Mouse (Mus musculus) embryonic fibroblast, embryonic 13.5 days (primary cell): Measurements from ENCODE around the gene Fnbp1. TPM values are rescaled to one million over a fixed set of nuclear protein-coding genes. Genes with fewer than 3 reads are reported as not detected.

Source experiments
- H3K27ac ChIP-seq: 2 replicates; pipeline ENCODE4 v1.5.1; 2012; ENCODE audit warnings: low read length, control low read depth, inconsistent platforms; ENCODE audit not compliant: insufficient read depth
- H3K4me1 ChIP-seq: 2 replicates; pipeline ENCODE4 v1.6.1; 2011; ENCODE audit warnings: low read length; ENCODE audit not compliant: control insufficient read depth, insufficient read depth
- H3K4me3 ChIP-seq: 2 replicates; pipeline ENCODE4 v1.5.1; 2011; ENCODE audit warnings: mild to moderate bottlenecking, control low read depth, low read length; ENCODE audit not compliant: insufficient read depth
- CTCF ChIP-seq: IDR thresholded peaks from 2 replicates; pipeline ENCODE4 v1.5.1; 2011; ENCODE audit warnings: mild to moderate bottlenecking, control low read depth, low read length, moderate library complexity, borderline replicate concordance; ENCODE audit not compliant: insufficient read depth
- POLR2A ChIP-seq: IDR thresholded peaks from 2 replicates; pipeline ENCODE4 v1.6.1; 2011; ENCODE audit warnings: low read depth, mild to moderate bottlenecking, control low read depth, low read length, moderate library complexity
- polyA plus RNA-seq: library from polyadenylated mRNA; stranded (reverse); fragments of >200 nt; gene quantifications from 2 replicates; pipeline ENCODE4 v1.2.4, GENCODE M21; 2011; ENCODE audit warnings: low read depth; ENCODE audit not compliant: missing spikeins, insufficient read length

Fnbp1 gene
- polyA plus RNA-seq, 1 experiment, result 75.6 TPM

DNA sequence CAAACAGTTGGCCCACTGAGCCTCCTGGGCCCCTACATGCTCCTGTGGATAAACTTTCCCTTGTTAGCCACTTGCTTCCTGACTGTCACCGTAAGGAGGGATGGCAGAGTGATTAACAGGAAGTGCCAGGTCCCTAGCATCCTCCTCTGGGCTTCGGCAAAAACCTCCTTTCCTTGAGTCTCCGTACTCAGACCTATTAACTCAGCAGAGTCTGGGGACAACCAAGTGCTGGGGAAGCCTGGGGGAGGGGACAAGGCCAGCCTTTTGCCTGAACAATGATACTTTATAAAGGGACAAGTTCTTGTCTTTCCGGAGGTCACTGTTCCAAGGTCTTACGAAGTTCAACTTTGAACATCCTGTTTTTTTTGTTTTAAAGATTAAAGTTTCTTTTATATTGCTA is 54.7 kb downstream of the Fnbp1 start:
- TF ChIP-seq CTCF, result no peak
- TF ChIP-seq POLR2A, result no peak
- H3K4me1 ChIP-seq, result peaks cover 10% of the 10 kb centered on the region
- H3K4me3 ChIP-seq, result no peak overlapping the region
- H3K27ac ChIP-seq, result no peak overlapping the region

DNA sequence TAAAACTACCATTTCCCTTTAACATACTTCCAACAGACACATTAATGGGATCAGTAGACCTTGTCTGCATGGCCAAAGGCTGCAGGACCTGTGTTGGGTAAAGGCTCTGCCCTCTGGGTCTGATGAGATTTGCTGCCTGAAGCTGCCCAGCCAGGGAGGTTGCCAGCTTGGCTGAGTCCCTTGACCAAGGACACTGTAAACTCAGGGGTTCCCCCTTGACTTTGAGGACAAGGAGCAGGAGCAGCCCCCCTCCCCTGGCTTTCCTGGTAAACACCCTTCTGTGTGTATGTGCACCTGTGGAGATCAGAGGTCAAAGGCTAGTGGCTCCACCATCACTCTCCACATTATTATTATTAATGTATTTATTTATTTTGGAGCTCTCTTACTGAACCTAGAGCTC is 55.3 kb downstream of the Fnbp1 start:
- Histone ChIP-seq H3K4me3 (no peak overlapping the region), H3K27ac (no peak overlapping the region), H3K4me1 (peaks cover 10% of the 10 kb centered on the region)
- TF ChIP-seq CTCF (no peak), POLR2A (no peak)

- Histone ChIP-seq H3K27ac (no peak overlapping the region), H3K4me3 (no peak overlapping the region), H3K4me1 (peaks cover 6% of the 10 kb centered on the region)
- no peak for TF ChIP-seq POLR2A
- TF ChIP-seq CTCF, result no peak
Observed at GRCm38 (mm10) chr2:31084169-31084850, 57.5 kb downstream of the Fnbp1 start.

GRCm38 (mm10) chr2:31083372-31083771 is 58.4 kb downstream of the Fnbp1 start:
- Histone ChIP-seq H3K4me3 (no peak overlapping the region), H3K4me1 (peaks cover 4% of the 10 kb centered on the region), H3K27ac (no peak overlapping the region)
- TF ChIP-seq POLR2A, result no peak

DNA sequence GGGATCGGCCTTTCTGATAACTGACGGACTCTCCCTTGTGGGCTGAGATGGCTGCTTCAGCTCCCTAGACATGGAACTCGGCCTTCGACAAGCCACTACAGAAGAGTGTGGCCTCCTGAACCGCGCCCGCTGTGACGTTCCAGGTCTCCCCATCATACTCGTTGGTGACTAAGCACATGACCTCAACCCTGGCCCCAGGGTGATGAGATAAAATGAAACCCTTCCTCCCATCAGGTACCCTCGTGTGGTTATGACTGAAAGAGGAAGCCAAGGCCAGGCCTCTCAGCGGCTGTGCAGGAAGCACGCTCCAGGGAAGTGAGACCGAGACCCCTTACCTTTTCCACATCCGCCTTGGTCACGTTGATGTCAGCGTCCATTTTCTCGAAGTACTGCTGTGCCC is 59.2 kb downstream of the Fnbp1 start:
- Histone ChIP-seq H3K4me1 (peaks cover 7% of the 10 kb centered on the region; the same call in 1 of the 2 replicates), H3K4me3 (no peak overlapping the region), H3K27ac (no peak overlapping the region)
- TF ChIP-seq CTCF, result no peak
- no peak for TF ChIP-seq POLR2A

GRCm38 (mm10) chr2:31081349-31081748 is 60.5 kb downstream of the Fnbp1 start:
- Histone ChIP-seq H3K4me1 (peaks cover 7% of the 10 kb centered on the region; the same call in 1 of the 2 replicates), H3K4me3 (no peak overlapping the region), H3K27ac (no peak overlapping the region)
- no peak for TF ChIP-seq POLR2A
- no peak for TF ChIP-seq CTCF

GRCm38 (mm10) chr2:31079117-31079516 is 62.7 kb downstream of the Fnbp1 start:
- Histone ChIP-seq H3K4me1 (peaks cover 10% of the 10 kb centered on the region), H3K4me3 (no peak overlapping the region), H3K27ac (no peak overlapping the region)
- TF ChIP-seq POLR2A, result no peak
- no peak for TF ChIP-seq CTCF

DNA sequence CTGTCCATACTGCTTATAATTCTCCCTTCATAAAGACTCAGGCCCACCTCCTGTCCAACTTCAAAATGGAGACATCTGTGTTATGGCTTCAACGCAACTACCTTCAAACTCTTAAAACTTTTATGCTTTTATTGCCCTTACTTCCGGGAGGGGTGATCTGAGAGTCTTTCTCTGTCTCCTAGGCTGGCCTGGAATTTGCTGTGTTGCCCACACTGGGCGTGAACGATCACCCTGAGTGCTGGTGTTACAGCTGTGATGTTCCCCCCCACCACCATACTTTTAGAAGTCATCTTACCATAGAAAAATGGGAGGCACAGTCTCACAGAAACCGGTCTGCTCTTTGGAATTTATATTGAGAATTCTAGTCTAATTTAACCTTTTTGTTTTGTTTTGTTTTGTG is 64.2 kb downstream of the Fnbp1 start:
- peaks cover 10% of the 10 kb centered on the region for H3K4me1 ChIP-seq
- H3K4me3 ChIP-seq, result no peak overlapping the region
- H3K27ac ChIP-seq, result peak overlapping the region; percentile 35; the same call in 1 of the 2 replicates
- TF ChIP-seq POLR2A, result no peak

- Histone ChIP-seq H3K4me3 (no peak overlapping the region), H3K27ac (peak overlapping the region; percentile 92), H3K4me1 (peaks cover 10% of the 10 kb centered on the region)
- TF ChIP-seq CTCF (no peak), POLR2A (no peak)
Observed at GRCm38 (mm10) chr2:31076351-31077140, 65.3 kb downstream of the Fnbp1 start.

DNA sequence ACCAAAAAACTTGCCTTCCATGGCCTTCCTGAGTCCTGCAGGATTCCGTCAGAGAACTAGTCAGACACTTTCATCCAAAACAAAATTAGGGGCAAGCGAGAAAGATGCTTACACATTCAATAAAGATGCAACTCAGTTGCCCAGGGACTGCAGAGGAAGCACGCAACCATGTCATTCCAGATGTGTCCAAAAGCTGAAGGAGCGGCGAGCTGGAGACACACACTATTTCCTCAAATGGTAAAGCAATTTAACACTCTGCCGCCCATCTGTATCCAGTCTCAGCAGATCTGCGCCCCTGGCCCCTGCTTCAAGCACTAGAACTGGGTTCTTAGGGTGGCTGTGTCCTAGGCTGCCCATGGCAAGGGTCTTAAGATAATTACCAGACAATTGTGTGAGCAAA is 66.0 kb downstream of the Fnbp1 start:
- Histone ChIP-seq H3K4me1 (peaks cover 10% of the 10 kb centered on the region), H3K27ac (peak overlapping the region; percentile 92), H3K4me3 (no peak overlapping the region)
- TF ChIP-seq CTCF (no peak), POLR2A (no peak)

DNA sequence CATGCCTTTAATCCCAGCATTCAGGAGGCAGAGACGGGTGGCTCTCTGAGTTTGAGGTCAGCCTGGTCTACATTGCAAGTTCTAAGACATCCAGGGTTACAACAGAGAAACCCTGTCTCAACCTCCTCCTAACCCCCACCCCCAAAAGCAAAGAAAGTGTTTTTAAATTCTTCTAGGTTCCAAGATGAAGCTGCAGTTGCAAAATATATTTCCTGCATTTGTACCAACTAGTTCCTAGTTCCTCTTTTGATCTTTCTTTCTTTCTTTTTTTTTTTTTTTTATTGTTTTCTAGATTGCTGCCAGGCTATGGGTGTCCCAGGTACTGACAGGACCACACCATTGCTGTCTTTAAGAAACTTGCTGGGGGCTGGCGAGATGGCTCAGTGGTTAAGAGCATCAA is 66.6 kb downstream of the Fnbp1 start:
- H3K27ac ChIP-seq, result no peak overlapping the region
- TF ChIP-seq POLR2A (no peak), CTCF (no peak)
- H3K4me3 ChIP-seq, result no peak overlapping the region
- peaks cover 10% of the 10 kb centered on the region for H3K4me1 ChIP-seq
